Mouse (Mus musculus): ENCODE results near the gene Osm. TPM values are rescaled to one million over a fixed set of nuclear protein-coding genes. Genes with fewer than 3 reads are reported as not detected.
A peak's percentile ranks its signal among the peaks of the same experiment; 100 is the strongest.

Gene Osm
- polyA plus RNA-seq, 1 experiment from 2014 or later: not detected

GRCm38 (mm10) chr11:4215061-4215460 lies 21.2 kb upstream of the Osm start:
- H3K27me3 ChIP-seq: peaks cover 26% of the 10 kb centered on the region
- no peak overlapping the region for H3K4me3 ChIP-seq (replicated peaks)
- no peak overlapping the region for H3K9ac ChIP-seq (replicated peaks)
- peaks cover 5% of the 10 kb centered on the region; the same call in 1 of the 2 replicates for H3K9me3 ChIP-seq
- H3K27ac ChIP-seq: no peak overlapping the region
- no peak overlapping the region for H3K4me2 ChIP-seq
- peaks cover 64% of the 10 kb centered on the region for H3K36me3 ChIP-seq
- no peak for ATAC-seq (ENCODE audit: insufficient number of reproducible peaks, insufficient read depth, low FRiP score, low TSS enrichment, low read depth)
- 81% methylated on average over 10 of the region's 10 CpGs for WGBS
- peaks cover 14% of the 10 kb centered on the region; the same call in 1 of the 2 replicates for H3K4me1 ChIP-seq (replicated peaks)

GRCm38 (mm10) chr11:4216248-4217000 lies 19.8 kb upstream of the Osm start:
- Histone ChIP-seq H3K4me3 (replicated peaks) (no peak overlapping the region), H3K27me3 (peaks cover 33% of the 10 kb centered on the region), H3K27ac (peak overlapping the region; percentile 4; the same call in 1 of the 2 replicates), H3K36me3 (peaks cover 51% of the 10 kb centered on the region), H3K4me2 (no peak overlapping the region), H3K9me3 (peaks cover 5% of the 10 kb centered on the region; the same call in 1 of the 2 replicates), H3K4me1 (replicated peaks) (peaks cover 14% of the 10 kb centered on the region; the same call in 1 of the 2 replicates), H3K9ac (replicated peaks) (no peak overlapping the region)
- 86% methylated on average over 9 of the region's 9 CpGs for WGBS
- no peak for ATAC-seq (ENCODE audit: insufficient number of reproducible peaks, insufficient read depth, low FRiP score, low TSS enrichment, low read depth)

GRCm38 (mm10) chr11:4217914-4218629 lies 18.1 kb upstream of the Osm start, which contains the start of gene Castor1:
Castor1 (plus strand) TSS chr11:4218225.
- peaks cover 5% of the 10 kb centered on the region; the same call in 1 of the 2 replicates for H3K9me3 ChIP-seq
- WGBS: 1% methylated on average over 56 of the region's 56 CpGs
- H3K4me1 ChIP-seq (replicated peaks): peaks cover 14% of the 10 kb centered on the region; the same call in 1 of the 2 replicates
- ATAC-seq (ENCODE audit: insufficient number of reproducible peaks, insufficient read depth, low FRiP score, low TSS enrichment, low read depth): peak; percentile 53
- H3K27me3 ChIP-seq: peaks cover 33% of the 10 kb centered on the region
- H3K27ac ChIP-seq: no peak within 1 kb of the TSS
- peak within 1 kb of the TSS; percentile 50 for H3K4me3 ChIP-seq (replicated peaks)
- H3K36me3 ChIP-seq: peaks cover 35% of the 10 kb centered on the region
- H3K4me2 ChIP-seq: peak within 1 kb of the TSS; percentile 90
- peak within 1 kb of the TSS; percentile 61 for H3K9ac ChIP-seq (replicated peaks)

GRCm38 (mm10) chr11:4218637-4219036 lies 17.6 kb upstream of the Osm start:
- Histone ChIP-seq H3K9ac (replicated peaks) (peak overlapping the region; percentile 61; the same call in 1 of the 2 replicates), H3K4me1 (replicated peaks) (peaks cover 17% of the 10 kb centered on the region; the same call in 1 of the 2 replicates), H3K9me3 (peaks cover 5% of the 10 kb centered on the region; the same call in 1 of the 2 replicates), H3K27ac (no peak overlapping the region), H3K36me3 (peaks cover 30% of the 10 kb centered on the region), H3K4me3 (replicated peaks) (peak overlapping the region; percentile 50), H3K27me3 (peaks cover 33% of the 10 kb centered on the region), H3K4me2 (peak overlapping the region; percentile 90)
- no peak for ATAC-seq (ENCODE audit: insufficient number of reproducible peaks, insufficient read depth, low FRiP score, low TSS enrichment, low read depth)
- 3% methylated on average over 6 of the region's 6 CpGs for WGBS

- 13% methylated on average over 2 of the region's 2 CpGs for WGBS
- peaks cover 23% of the 10 kb centered on the region for H3K36me3 ChIP-seq
- H3K9me3 ChIP-seq: peaks cover 5% of the 10 kb centered on the region; the same call in 1 of the 2 replicates
- H3K4me1 ChIP-seq (replicated peaks): peaks cover 20% of the 10 kb centered on the region; the same call in 1 of the 2 replicates
- H3K27ac ChIP-seq: no peak overlapping the region
- H3K4me3 ChIP-seq (replicated peaks): no peak overlapping the region
- no peak overlapping the region for H3K4me2 ChIP-seq
- no peak overlapping the region for H3K9ac ChIP-seq (replicated peaks)
- peaks cover 33% of the 10 kb centered on the region for H3K27me3 ChIP-seq
- ATAC-seq (ENCODE audit: insufficient number of reproducible peaks, insufficient read depth, low FRiP score, low TSS enrichment, low read depth): no peak
These were observed 16.9 kb upstream of the Osm start for GRCm38 (mm10) chr11:4219317-4219751.

GRCm38 (mm10) chr11:4219908-4220307 lies 16.3 kb upstream of the Osm start:
- 64% methylated on average over 9 of the region's 9 CpGs for WGBS

GRCm38 (mm10) chr11:4220443-4221400 lies 15.5 kb upstream of the Osm start:
- Histone ChIP-seq H3K9ac (replicated peaks) (no peak overlapping the region), H3K27ac (no peak overlapping the region), H3K4me1 (replicated peaks) (peaks cover 20% of the 10 kb centered on the region; the same call in 1 of the 2 replicates), H3K9me3 (peaks cover 5% of the 10 kb centered on the region; the same call in 1 of the 2 replicates), H3K4me3 (replicated peaks) (no peak overlapping the region), H3K4me2 (no peak overlapping the region), H3K36me3 (peaks cover 9% of the 10 kb centered on the region), H3K27me3 (peaks cover 36% of the 10 kb centered on the region)
- ATAC-seq (ENCODE audit: insufficient number of reproducible peaks, insufficient read depth, low FRiP score, low TSS enrichment, low read depth): no peak
- WGBS: 49% methylated on average over 28 of the region's 28 CpGs

More at GRCm38 (mm10) chr11:4219908-4220307, 16.3 kb upstream of the Osm start:
- Histone ChIP-seq H3K4me3 (replicated peaks) (no peak overlapping the region), H3K9ac (replicated peaks) (no peak overlapping the region), H3K27ac (no peak overlapping the region), H3K4me2 (no peak overlapping the region), H3K4me1 (replicated peaks) (peaks cover 20% of the 10 kb centered on the region; the same call in 1 of the 2 replicates), H3K27me3 (peaks cover 35% of the 10 kb centered on the region), H3K36me3 (peaks cover 17% of the 10 kb centered on the region), H3K9me3 (peaks cover 5% of the 10 kb centered on the region; the same call in 1 of the 2 replicates)
- no peak for ATAC-seq (ENCODE audit: insufficient number of reproducible peaks, insufficient read depth, low FRiP score, low TSS enrichment, low read depth)

- Histone ChIP-seq H3K27ac (no peak overlapping the region), H3K4me2 (no peak overlapping the region), H3K36me3 (no peaks in the 10 kb centered on the region), H3K4me1 (replicated peaks) (peaks cover 20% of the 10 kb centered on the region; the same call in 1 of the 2 replicates), H3K27me3 (peaks cover 36% of the 10 kb centered on the region), H3K9ac (replicated peaks) (no peak overlapping the region), H3K4me3 (replicated peaks) (no peak overlapping the region), H3K9me3 (peaks cover 5% of the 10 kb centered on the region; the same call in 1 of the 2 replicates)
- WGBS: 79% methylated on average over 17 of the region's 17 CpGs
- no peak for ATAC-seq (ENCODE audit: insufficient number of reproducible peaks, insufficient read depth, low FRiP score, low TSS enrichment, low read depth)
These were observed 13.9 kb upstream of the Osm start for GRCm38 (mm10) chr11:4222046-4222950.

GRCm38 (mm10) chr11:4223393-4224188 lies 12.6 kb upstream of the Osm start:
- H3K4me3 ChIP-seq (replicated peaks): no peak overlapping the region
- no peak for ATAC-seq (ENCODE audit: insufficient number of reproducible peaks, insufficient read depth, low FRiP score, low TSS enrichment, low read depth)
- H3K27me3 ChIP-seq: peaks cover 24% of the 10 kb centered on the region
- H3K4me1 ChIP-seq (replicated peaks): peaks cover 12% of the 10 kb centered on the region
- no peak overlapping the region for H3K9ac ChIP-seq (replicated peaks)
- no peaks in the 10 kb centered on the region for H3K36me3 ChIP-seq
- no peak overlapping the region for H3K27ac ChIP-seq
- WGBS: 37% methylated on average over 5 of the region's 7 CpGs
- H3K9me3 ChIP-seq: no peaks in the 10 kb centered on the region
- no peak overlapping the region for H3K4me2 ChIP-seq
